Mouse (Mus musculus) midbrain, postnatal 0 days (tissue): ENCODE measurements around the gene Cep95. TPM values are rescaled to one million over a fixed set of nuclear protein-coding genes. Genes with fewer than 3 reads are reported as not detected.
"Not testable (repeated sequence)": the region's sequence is repeated elsewhere in the genome, so short reads cannot be mapped to it uniquely, and the experiment has no call there.

Experiments
- ATAC-seq: fragments of 200-750 bp; cut with Nextera tagmentation; 2 replicates; pipeline ENCODE4 v1.8.0; 2017; ENCODE audit warnings: moderate number of reproducible peaks, mild to moderate bottlenecking, moderate TSS enrichment, moderate library complexity; ENCODE audit not compliant: low FRiP score
- DNase-seq: peaks from one replicate; pipeline ENCODE4 v3.0.0-alpha.2; 2015; ENCODE audit warnings: low spot score
- H3K27ac ChIP-seq: fragments of 300-500 bp; sonication (generic); 2 replicates; pipeline ENCODE4 v1.5.1; 2014; ENCODE audit warnings: low read depth, mild to moderate bottlenecking, low read length, mixed read lengths
- H3K27me3 ChIP-seq: fragments of 300-500 bp; sonication (generic); 2 replicates; pipeline ENCODE4 v1.6.1; 2014; ENCODE audit warnings: low read length, control low read depth, mixed read lengths; ENCODE audit not compliant: insufficient read depth
- H3K36me3 ChIP-seq: fragments of 300-500 bp; sonication (generic); 2 replicates; pipeline ENCODE4 v1.6.1; 2014; ENCODE audit warnings: low read length, control low read depth, mixed read lengths; ENCODE audit not compliant: insufficient read depth
- H3K4me1 ChIP-seq: fragments of 300-500 bp; sonication (generic); 2 replicates; pipeline ENCODE4 v1.6.1; 2014; ENCODE audit warnings: mild to moderate bottlenecking, control low read depth, antibody characterized with exemption, low read length, mixed read lengths; ENCODE audit not compliant: insufficient read depth
- H3K4me2 ChIP-seq: fragments of 300-500 bp; sonication (generic); 2 replicates; pipeline ENCODE4 v1.6.1; 2014; ENCODE audit warnings: low read depth, mild to moderate bottlenecking, low read length, mixed read lengths; ENCODE audit not compliant: poor library complexity, severe bottlenecking
- H3K4me3 ChIP-seq: fragments of 300-500 bp; sonication (generic); 2 replicates; pipeline ENCODE4 v1.5.1; 2014; ENCODE audit warnings: low read depth, mild to moderate bottlenecking, low read length, moderate library complexity
- H3K9ac ChIP-seq: fragments of 300-500 bp; sonication (generic); replicated peaks from 2 replicates; pipeline ENCODE4 v1.6.1; 2014; ENCODE audit warnings: mild to moderate bottlenecking, low read length, moderate library complexity, mixed read lengths; ENCODE audit not compliant: poor library complexity, severe bottlenecking
- H3K9me3 ChIP-seq: fragments of 300-500 bp; sonication (generic); 2 replicates; pipeline ENCODE4 v1.6.1; 2016; ENCODE audit warnings: low read length, control low read depth
- CTCF ChIP-seq: IDR thresholded peaks from 2 replicates; pipeline ENCODE4 v1.5.1; 2016; ENCODE audit warnings: antibody characterized with exemption, mild to moderate bottlenecking
- WGBS: fragments of 180-500 bp; shearing (Covaris S2); extraction: QIAGEN DNeasy Blood & Tissue Kit; methylation state at CpG from one replicate; pipeline ENCODE4 v1.1.7; 2014; 5-methylcytosine and 5-hydroxymethylcytosine counted together
- polyA plus RNA-seq: library from polyadenylated mRNA; unstranded; fragments of >200 nt; fragmentation: Nextera tagmentation; extraction: Ambion mirVana; gene quantifications from 2 replicates; pipeline ENCODE4 v1.2.1, GENCODE M21; 2015
- total RNA-seq: library from RNA; depleted of rRNA; stranded (reverse); fragments of >200 nt; gene quantifications from 2 replicates; pipeline ENCODE4 v1.2.3, GENCODE M21; 2014; rRNA removed

Cep95 gene
- 6.0 and 13.3 TPM in 2 replicates for total RNA-seq
- polyA plus RNA-seq, result 6.0 and 7.9 TPM in 2 replicates

DNA sequence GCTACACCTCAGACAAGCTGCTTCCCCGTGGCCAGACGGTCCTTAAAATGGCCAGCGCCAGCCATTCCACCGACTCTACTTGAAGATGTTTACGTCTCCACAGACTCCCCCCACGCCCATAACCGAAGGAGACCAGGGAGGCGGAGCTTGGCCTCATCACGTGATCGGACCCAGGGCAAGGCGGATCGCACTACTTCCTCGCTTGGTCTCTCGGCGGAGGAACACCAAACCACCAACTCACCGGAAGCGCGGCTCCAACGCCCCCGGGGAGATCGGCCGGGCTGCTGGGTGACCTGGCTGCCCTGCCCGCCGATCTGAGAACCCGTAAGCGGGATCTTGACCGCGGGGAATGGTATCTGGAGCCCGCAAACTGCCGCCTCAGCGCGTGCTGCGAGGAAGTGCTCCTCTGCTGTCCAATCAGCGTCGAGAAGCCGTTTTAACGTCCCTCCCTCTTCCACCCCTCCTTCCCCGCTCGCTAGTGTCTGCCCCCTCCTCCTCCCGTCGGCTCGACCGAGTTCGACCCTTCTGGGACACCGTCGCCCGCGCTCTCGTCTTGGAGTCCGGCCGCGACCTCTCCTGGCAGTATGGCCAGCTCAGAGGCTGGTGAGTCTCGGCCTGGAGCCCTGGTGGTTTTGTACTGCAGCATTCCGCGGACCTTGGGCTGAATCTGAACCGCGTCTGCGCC is at the start of gene Cep95, which contains the start of gene Ddx5:
Gene Cep95 (plus strand): TSS at position 478 of the 685 bp plus-strand sequence.
Gene Ddx5 (minus strand): TSS at position 411 of the 685 bp plus-strand sequence.
- peaks cover 5% of the 10 kb centered on the region; the same call in 1 of the 2 replicates for H3K4me1 ChIP-seq
- peak within 1 kb of the TSS; percentile 67 for H3K4me3 ChIP-seq
- H3K27ac ChIP-seq, result peak within 1 kb of the TSS; percentile 98
- ATAC-seq (peak; percentile 89), DNase-seq (peak; percentile 98)
- under 1% methylated on average over 58 of the region's 58 CpGs for WGBS
- H3K9me3 ChIP-seq, result no peaks in the 10 kb centered on the region
- H3K27me3 ChIP-seq, result no peaks in the 10 kb centered on the region
- peaks cover 6% of the 10 kb centered on the region; the same call in 1 of the 2 replicates for H3K36me3 ChIP-seq
- peak within 1 kb of the TSS; percentile 50 for H3K4me2 ChIP-seq
- H3K9ac ChIP-seq, result peak within 1 kb of the TSS; percentile 99
- peak; percentile 56 for TF ChIP-seq CTCF

DNA sequence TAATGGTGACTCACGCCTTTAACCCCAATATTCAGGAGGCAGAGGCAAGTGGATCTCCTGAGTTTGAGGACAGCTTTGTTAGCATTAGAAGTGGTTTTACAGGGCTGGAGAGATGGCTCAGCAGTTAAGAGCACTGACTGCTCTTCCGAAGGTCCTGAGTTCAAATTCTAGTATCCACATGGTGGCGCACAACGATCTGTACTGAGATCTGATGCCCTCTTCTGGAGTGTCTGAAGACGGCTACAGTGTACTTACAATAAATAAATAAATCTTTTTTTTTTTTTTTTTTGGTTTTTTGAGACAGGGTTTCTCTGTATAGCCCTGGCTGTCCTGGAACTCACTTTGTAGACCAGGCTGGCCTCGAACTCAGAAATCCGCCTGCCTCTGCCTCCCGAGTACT is 48.3 kb upstream of the Cep95 start:
- DNase-seq, H3K9me3 ChIP-seq, H3K27me3 ChIP-seq, H3K4me2 ChIP-seq, ATAC-seq, H3K36me3 ChIP-seq, H3K4me3 ChIP-seq, H3K9ac ChIP-seq, H3K27ac ChIP-seq: not testable (repeated sequence)
- TF ChIP-seq CTCF, result 0 out of 2 replicates have a peak, but pooled peaks have one; percentile 24
- WGBS, result 91% methylated on average over 5 of the region's 8 CpGs
- peaks cover 13% of the 10 kb centered on the region for H3K4me1 ChIP-seq

DNA sequence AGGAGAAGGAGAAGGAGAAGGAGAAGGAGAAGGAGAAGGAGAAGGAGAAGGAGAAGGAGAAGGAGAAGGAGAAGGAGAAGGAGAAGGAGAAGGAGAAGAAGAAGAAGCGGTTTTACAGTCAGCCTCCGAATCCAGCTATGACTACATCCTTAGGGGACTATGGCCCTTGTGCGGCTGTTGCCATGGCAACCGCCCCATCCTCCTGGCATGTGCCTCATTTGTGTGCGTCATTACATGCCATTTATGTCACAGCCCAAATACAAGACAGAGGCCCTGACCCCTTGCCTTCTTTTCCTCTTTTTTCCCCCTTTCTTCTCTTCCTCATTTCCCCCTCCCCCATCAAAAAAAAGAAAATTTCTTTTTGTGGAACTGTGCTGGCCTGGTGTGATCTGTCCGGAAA is 47.8 kb upstream of the Cep95 start:
- H3K27ac ChIP-seq, result no peak overlapping the region
- H3K36me3 ChIP-seq, result no peaks in the 10 kb centered on the region
- TF ChIP-seq CTCF, result no peak
- DNase-seq (peak; percentile 65), ATAC-seq (no peak)
- no peak overlapping the region for H3K4me2 ChIP-seq
- H3K4me3 ChIP-seq, result no peak overlapping the region
- peaks cover 12% of the 10 kb centered on the region for H3K4me1 ChIP-seq
- H3K9me3 ChIP-seq, result no peaks in the 10 kb centered on the region
- H3K9ac ChIP-seq, result no peak overlapping the region
- 20% methylated on average over 6 of the region's 6 CpGs for WGBS
- H3K27me3 ChIP-seq, result no peaks in the 10 kb centered on the region

DNA sequence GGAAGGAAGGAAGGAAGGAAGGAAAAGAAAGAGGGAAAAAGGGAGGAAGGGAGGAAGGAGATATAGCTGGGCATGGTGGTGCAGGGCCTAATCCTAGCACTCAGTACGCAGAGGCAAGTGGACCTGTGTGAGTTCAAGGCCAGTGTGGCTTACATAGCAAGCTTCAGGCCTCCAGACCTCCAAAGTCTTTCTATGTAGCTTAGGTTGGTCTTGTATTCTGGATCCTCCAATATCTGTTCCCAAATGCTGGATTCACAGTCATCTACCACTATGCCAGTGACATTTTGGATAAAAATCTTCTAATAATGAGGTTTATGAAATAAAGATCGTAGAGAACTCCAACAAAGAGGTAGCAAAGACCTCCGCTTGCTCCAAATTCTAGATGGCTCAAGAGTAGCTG is 47.2 kb upstream of the Cep95 start:
- TF ChIP-seq CTCF, result no peak
- 95% methylated on average over 3 of the region's 3 CpGs for WGBS
- no peak overlapping the region for H3K27ac ChIP-seq

DNA sequence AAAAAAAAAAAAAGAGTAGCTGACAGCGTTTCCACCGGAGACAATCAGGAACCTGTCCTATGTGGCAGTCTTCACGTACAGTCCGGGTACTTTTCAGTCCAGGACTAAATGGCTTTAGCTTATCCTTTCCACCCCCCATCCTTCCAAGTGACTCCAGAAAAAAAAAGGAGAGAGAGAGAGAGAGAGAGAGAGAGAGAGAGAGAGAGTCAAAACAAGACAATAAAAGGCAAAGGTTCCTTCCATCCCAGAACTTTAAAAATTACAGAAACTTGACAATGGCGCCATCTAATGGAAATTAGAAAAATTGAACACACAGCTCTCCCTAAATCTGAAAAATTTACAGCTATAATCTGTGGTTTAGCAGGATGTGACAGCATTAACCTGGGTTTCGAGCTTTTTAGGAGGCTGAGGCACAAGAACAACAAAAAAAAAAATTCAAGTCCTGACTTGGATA is 46.6 kb upstream of the Cep95 start:
- no peak overlapping the region for H3K4me2 ChIP-seq
- no peak overlapping the region for H3K4me3 ChIP-seq
- WGBS, result 39% methylated on average over 6 of the region's 6 CpGs
- no peak overlapping the region for H3K9ac ChIP-seq
- no peaks in the 10 kb centered on the region for H3K36me3 ChIP-seq
- peak; percentile 82 for TF ChIP-seq CTCF
- DNase-seq (peak; percentile 71), ATAC-seq (no peak)
- no peak overlapping the region for H3K27ac ChIP-seq
- no peaks in the 10 kb centered on the region for H3K9me3 ChIP-seq
- H3K4me1 ChIP-seq, result peaks cover 3% of the 10 kb centered on the region; the same call in 1 of the 2 replicates
- H3K27me3 ChIP-seq, result no peaks in the 10 kb centered on the region

More for the DNA sequence above, 47.2 kb upstream of the Cep95 start:
- ATAC-seq (no peak), DNase-seq (no peak)
- Histone ChIP-seq H3K9me3 (no peaks in the 10 kb centered on the region), H3K27me3 (no peaks in the 10 kb centered on the region), H3K9ac (no peak overlapping the region), H3K4me3 (no peak overlapping the region), H3K4me1 (peaks cover 8% of the 10 kb centered on the region; the same call in 1 of the 2 replicates), H3K36me3 (no peaks in the 10 kb centered on the region), H3K4me2 (no peak overlapping the region)

DNA sequence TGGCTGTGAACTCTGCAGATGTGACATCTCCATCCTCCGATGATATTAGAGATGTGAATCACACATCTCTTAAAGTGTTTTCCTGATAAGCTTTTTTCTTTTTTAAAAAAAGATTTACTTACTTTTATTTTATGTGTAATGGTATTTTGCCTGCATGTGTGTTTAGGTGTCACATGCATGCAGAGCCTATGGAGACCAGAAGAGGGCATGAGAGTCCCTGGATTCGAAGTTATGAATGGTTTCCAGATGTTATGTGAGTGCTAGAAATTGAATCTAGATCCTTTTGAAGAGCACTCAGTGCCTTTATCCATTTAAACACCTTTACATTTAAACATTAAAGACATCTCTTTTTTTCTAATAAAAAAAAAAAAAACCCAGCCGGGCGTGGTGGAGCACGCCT is 44.1 kb upstream of the Cep95 start:
- H3K27me3 ChIP-seq, result no peaks in the 10 kb centered on the region
- no peak for ATAC-seq
- DNase-seq, result no peak
- no peaks in the 10 kb centered on the region for H3K4me1 ChIP-seq
- H3K36me3 ChIP-seq, result no peaks in the 10 kb centered on the region
- H3K27ac ChIP-seq, result no peak overlapping the region
- H3K9me3 ChIP-seq, result no peaks in the 10 kb centered on the region
- TF ChIP-seq CTCF, result peak; percentile 51
- H3K9ac ChIP-seq, result no peak overlapping the region
- 91% methylated on average over 5 of the region's 5 CpGs for WGBS
- H3K4me3 ChIP-seq, result no peak overlapping the region
- no peak overlapping the region for H3K4me2 ChIP-seq

DNA sequence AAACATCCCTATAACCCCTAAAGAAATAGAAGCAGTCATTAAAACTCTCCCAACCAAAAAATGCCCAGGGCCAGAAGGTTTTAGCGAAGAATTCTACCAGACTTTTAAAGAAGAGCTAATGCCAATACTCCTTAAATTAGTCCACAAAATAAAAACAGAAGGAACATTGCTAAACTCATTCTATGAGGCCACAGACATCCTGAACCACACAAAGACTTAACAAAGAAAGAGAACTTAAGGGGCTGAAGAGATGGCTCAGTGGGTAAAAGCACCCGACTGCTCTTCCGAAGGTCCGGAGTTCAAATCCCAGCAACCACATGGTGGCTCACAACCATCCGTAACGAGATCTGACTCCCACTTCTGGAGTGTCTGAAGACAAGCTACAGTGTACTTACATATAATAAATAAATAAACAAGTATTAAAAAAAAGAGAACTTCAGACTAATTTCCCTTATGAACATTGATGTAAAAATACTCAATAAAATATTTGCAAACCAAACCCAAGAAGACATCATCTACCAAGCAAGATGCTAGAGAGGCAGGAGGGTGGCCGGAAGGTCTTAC is 39.4 kb upstream of the Cep95 start:
- DNase-seq, ATAC-seq, H3K4me2 ChIP-seq, H3K36me3 ChIP-seq, H3K27ac ChIP-seq, H3K4me3 ChIP-seq, H3K9me3 ChIP-seq, H3K27me3 ChIP-seq, H3K9ac ChIP-seq, H3K4me1 ChIP-seq: not testable (repeated sequence)
- 97% methylated on average over 7 of the region's 7 CpGs for WGBS
